Mouse (Mus musculus): ENCODE measurements around the gene Lif.

The Lif gene

GRCm38 (mm10) chr11:4319212-4319955 is 62.0 kb downstream of the Lif start:
- DNase-seq (ENCODE audit: extremely low read depth, insufficient read length, low spot score) = peak; percentile 25

GRCm38 (mm10) chr11:4320876-4321275 is 63.5 kb downstream of the Lif start:
- no peak for DNase-seq (ENCODE audit: extremely low read depth, insufficient read length, low spot score)

Data from 3134 (cell line).